Mouse (Mus musculus) lung, adult 2 months (tissue): ENCODE measurements around the gene AC141477.1. TPM values are rescaled to one million over a fixed set of nuclear protein-coding genes. Genes with fewer than 3 reads are reported as not detected.
A peak's percentile ranks its signal among the peaks of the same experiment; 100 is the strongest.

Source experiments
- DNase-seq: peaks from one replicate; pipeline ENCODE4 v3.0.0; 2022
- H3K4me1 ChIP-seq: fragments of 200-500 bp; 2 replicates; pipeline ENCODE4 v1.6.1; 2011; ENCODE audit warnings: low read length; ENCODE audit not compliant: control insufficient read depth, insufficient read depth
- H3K4me3 ChIP-seq: fragments of 200-500 bp; replicated peaks from 2 replicates; pipeline ENCODE3; 2011; ENCODE audit warnings: low read depth, mild to moderate bottlenecking, control low read depth, low read length; ENCODE audit errors: extremely low read depth
- CTCF ChIP-seq: fragments of 200-500 bp; IDR thresholded peaks from 2 replicates; pipeline ENCODE4 v1.5.1; 2011; ENCODE audit warnings: mild to moderate bottlenecking, low read length, control low read depth; ENCODE audit not compliant: insufficient read depth
- POLR2A ChIP-seq: fragments of 200-500 bp; IDR thresholded peaks from 2 replicates; pipeline ENCODE4 v1.6.1; 2011; ENCODE audit warnings: low read depth, mild to moderate bottlenecking, control low read depth, low read length, borderline replicate concordance; ENCODE audit errors: extremely low read depth
- WGBS: fragments of 180-500 bp; shearing (Covaris S2); methylation state at CpG from one replicate; pipeline ENCODE4 v1.1.7; 2018; 5-methylcytosine and 5-hydroxymethylcytosine counted together
- polyA plus RNA-seq: library from polyadenylated mRNA; depleted of rRNA; stranded (reverse); fragments of >200 nt; gene quantifications from 2 replicates; pipeline ENCODE4 v1.2.3, GENCODE M21; 2012; rRNA removed

AC141477.1 gene
- polyA plus RNA-seq, 1 experiment = not detected

GRCm38 (mm10) chr10:76425674-76426073, 14.6 kb downstream of the AC141477.1 start:
- Histone ChIP-seq H3K4me1 (no peaks in the 10 kb centered on the region), H3K4me3 (no peak overlapping the region)
- TF ChIP-seq CTCF = no peak
- no peak for TF ChIP-seq POLR2A
- 90% methylated on average over 7 of the region's 7 CpGs for WGBS
- no peak for DNase-seq

DNA sequence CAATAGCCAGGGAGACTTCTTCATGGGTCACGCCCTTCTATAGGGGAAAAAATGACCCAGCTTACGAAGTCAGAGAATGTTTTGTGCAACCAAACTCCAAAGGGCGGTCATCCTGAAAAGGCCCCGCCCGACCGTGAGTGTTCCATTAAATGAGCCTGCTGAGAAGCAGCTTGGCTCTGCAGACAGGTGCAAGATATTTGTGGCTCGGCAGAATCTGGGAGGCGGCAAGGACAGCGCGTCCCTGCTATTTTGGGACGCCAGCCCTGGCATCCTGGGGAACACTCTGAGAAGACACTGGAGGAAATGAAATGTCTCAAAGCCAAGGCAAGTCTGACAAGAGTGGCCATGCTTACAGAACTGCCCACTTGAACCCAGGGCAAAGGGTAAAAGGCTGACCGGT, 23.4 kb downstream of the AC141477.1 start:
- DNase-seq = no peak
- TF ChIP-seq CTCF (no peak), POLR2A (no peak)
- 91% methylated on average over 12 of the region's 12 CpGs for WGBS
- Histone ChIP-seq H3K4me1 (no peaks in the 10 kb centered on the region), H3K4me3 (no peak overlapping the region)

GRCm38 (mm10) chr10:76408520-76408919, 31.7 kb downstream of the AC141477.1 start:
- DNase-seq = no peak
- WGBS = 92% methylated on average over 10 of the region's 10 CpGs

DNA sequence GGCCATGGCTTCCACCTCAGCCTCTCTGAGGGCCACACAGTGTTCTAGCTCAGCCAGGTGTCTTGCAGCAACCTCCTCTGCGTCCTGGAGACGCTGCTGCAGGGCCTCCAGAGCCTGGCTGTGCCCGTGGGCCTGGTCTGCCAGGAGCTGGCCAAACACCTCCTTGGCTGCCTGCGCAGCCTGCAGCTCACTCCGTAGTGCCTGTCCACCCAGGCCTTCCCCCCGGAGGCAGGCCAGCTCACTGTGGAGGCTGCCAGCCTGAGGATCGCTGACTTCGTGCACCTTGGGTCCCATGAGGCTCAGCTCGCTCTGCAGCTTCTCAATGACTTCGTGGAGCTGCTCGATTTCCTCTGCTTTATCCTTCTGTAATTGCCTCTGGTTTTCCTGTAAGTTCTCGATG, 47.6 kb downstream of the AC141477.1 start:
- H3K4me3 ChIP-seq = no peak overlapping the region
- no peak for TF ChIP-seq POLR2A
- TF ChIP-seq CTCF = no peak
- 95% methylated on average over 12 of the region's 12 CpGs for WGBS

More at GRCm38 (mm10) chr10:76408520-76408919, 31.7 kb downstream of the AC141477.1 start:
- TF ChIP-seq POLR2A (no peak), CTCF (no peak)
- H3K4me1 ChIP-seq = no peaks in the 10 kb centered on the region
- H3K4me3 ChIP-seq = no peak overlapping the region

GRCm38 (mm10) chr10:76391786-76392185, 48.5 kb downstream of the AC141477.1 start:
- DNase-seq = peak; percentile 19
- 86% methylated on average over 9 of the region's 9 CpGs for WGBS
- no peaks in the 10 kb centered on the region for H3K4me1 ChIP-seq
- H3K4me3 ChIP-seq = no peak overlapping the region
- TF ChIP-seq POLR2A = no peak
- TF ChIP-seq CTCF = peak; percentile 61

More for the DNA sequence above, 47.6 kb downstream of the AC141477.1 start:
- H3K4me1 ChIP-seq = no peaks in the 10 kb centered on the region
- no peak for DNase-seq

- TF ChIP-seq POLR2A = no peak
- no peak for TF ChIP-seq CTCF
- 96% methylated on average over 9 of the region's 9 CpGs for WGBS
- Histone ChIP-seq H3K4me3 (no peak overlapping the region), H3K4me1 (no peaks in the 10 kb centered on the region)
- no peak for DNase-seq
These were observed 49.1 kb downstream of the AC141477.1 start for GRCm38 (mm10) chr10:76391166-76391565.

Other genes with a start within 250 kb of the AC141477.1 start
- 81.3 and 101 TPM in 2 replicates for gene Prmt2, start 202.6 kb downstream of the AC141477.1 start, polyA plus RNA-seq
- 1.4 and 3.1 TPM in 2 replicates for gene S100b, start 186.6 kb downstream of the AC141477.1 start, polyA plus RNA-seq
- 20.3 and 25.3 TPM in 2 replicates for gene Dip2a, start 95.2 kb downstream of the AC141477.1 start, polyA plus RNA-seq
- gene Pcnt, start 2.3 kb upstream of the AC141477.1 start, polyA plus RNA-seq = 35.6 and 38.0 TPM in 2 replicates
- 36.0 and 44.3 TPM in 2 replicates for gene 2610028H24Rik, start 8.6 kb upstream of the AC141477.1 start, polyA plus RNA-seq
- gene Mcm3ap, start 28.5 kb upstream of the AC141477.1 start, polyA plus RNA-seq = 17.6 and 21.0 TPM in 2 replicates
- 2.0 and 2.5 TPM in 2 replicates for gene Ybey, start 28.7 kb upstream of the AC141477.1 start, polyA plus RNA-seq
- gene Lss, start 91.1 kb upstream of the AC141477.1 start, polyA plus RNA-seq = 20.7 and 30.0 TPM in 2 replicates
- gene Spatc1l, start 121.8 kb upstream of the AC141477.1 start, polyA plus RNA-seq = 0.22 and 0.28 TPM in 2 replicates
- gene Ftcd, start 135.2 kb upstream of the AC141477.1 start, polyA plus RNA-seq = 0.03 and 0.24 TPM in 2 replicates
- gene Col6a2, start 183.2 kb upstream of the AC141477.1 start, polyA plus RNA-seq = 173 and 175 TPM in 2 replicates